Mouse (Mus musculus): ENCODE data around the gene Apc2. TPM values are rescaled to one million over a fixed set of nuclear protein-coding genes. Genes with fewer than 3 reads are reported as not detected.
A peak's percentile ranks its signal among the peaks of the same experiment; 100 is the strongest.

The Apc2 gene
- polyA plus RNA-seq, 1 experiment from 2014 or later: 6.2 TPM

DNA sequence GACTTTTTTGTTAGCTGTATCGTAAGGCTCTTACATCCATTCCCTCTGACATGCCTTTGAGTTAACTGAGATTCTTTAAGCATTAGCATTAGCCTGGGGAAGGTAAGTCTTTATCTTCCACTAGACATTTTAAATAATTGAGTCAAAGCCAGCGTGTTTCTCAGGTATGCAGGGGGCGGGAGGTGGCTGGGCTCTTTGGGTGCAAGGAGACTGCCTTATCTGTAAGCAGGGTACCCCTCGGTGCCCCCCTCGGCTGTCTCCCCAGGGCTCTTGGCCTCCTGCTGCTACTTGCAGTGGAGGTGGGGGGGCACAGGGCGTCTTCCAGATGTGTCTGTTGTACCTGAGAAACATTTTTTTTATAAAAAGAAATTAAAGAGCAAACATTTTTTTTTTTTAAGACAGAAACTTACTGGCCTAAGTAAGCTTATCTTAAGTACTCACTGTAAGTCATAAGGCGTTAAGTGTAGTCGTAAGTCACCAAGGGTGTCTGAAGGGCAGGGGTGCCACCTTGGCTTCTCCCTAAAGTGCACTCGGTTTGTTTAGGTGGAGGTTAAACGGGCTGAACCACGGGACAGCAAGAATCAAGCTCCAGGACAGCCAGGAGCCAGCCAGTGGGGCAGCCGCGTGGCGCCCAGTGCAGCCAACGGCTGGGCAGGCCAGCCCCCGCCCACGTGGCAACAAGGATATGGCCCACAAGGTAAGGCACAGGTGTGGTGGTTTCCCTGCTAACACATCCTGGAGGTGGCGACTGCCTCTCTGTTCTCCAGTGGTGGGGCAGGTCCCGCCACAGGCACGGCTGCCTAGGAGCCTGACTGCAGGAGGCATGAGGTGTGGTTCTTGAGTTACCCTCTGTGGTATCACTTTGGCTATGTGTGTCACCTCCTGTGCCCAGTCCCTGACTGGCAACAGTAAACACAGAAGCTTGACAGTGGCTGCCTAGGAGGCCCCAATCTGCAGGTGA, 13.0 kb upstream of the Apc2 start:
- no peaks in the 10 kb centered on the region for H3K27me3 ChIP-seq (replicated peaks; ENCODE audit: control insufficient read depth, insufficient read depth, low read length)
- H3K4me3 ChIP-seq (ENCODE audit: low read depth, low read length): no peak overlapping the region
- H3K4me1 ChIP-seq (ENCODE audit: control insufficient read depth, insufficient read depth, low read length): no peaks in the 10 kb centered on the region
- WGBS: 88% methylated on average over 18 of the region's 20 CpGs
- peaks cover 98% of the 10 kb centered on the region for H3K36me3 ChIP-seq (ENCODE audit: control insufficient read depth, insufficient read depth, low read length)
- no peaks in the 10 kb centered on the region for H3K9me3 ChIP-seq (ENCODE audit: control insufficient read depth, low read length)
- ATAC-seq (ENCODE audit: low read depth) (no peak), DNase-seq (ENCODE audit: low spot score) (no peak)
- no peak overlapping the region for H3K9ac ChIP-seq (ENCODE audit: low read depth, low read length)
- H3K4me2 ChIP-seq (ENCODE audit: low read depth, low read length): no peak overlapping the region
- no peak overlapping the region for H3K27ac ChIP-seq (replicated peaks; ENCODE audit: low read depth, low read length)

DNA sequence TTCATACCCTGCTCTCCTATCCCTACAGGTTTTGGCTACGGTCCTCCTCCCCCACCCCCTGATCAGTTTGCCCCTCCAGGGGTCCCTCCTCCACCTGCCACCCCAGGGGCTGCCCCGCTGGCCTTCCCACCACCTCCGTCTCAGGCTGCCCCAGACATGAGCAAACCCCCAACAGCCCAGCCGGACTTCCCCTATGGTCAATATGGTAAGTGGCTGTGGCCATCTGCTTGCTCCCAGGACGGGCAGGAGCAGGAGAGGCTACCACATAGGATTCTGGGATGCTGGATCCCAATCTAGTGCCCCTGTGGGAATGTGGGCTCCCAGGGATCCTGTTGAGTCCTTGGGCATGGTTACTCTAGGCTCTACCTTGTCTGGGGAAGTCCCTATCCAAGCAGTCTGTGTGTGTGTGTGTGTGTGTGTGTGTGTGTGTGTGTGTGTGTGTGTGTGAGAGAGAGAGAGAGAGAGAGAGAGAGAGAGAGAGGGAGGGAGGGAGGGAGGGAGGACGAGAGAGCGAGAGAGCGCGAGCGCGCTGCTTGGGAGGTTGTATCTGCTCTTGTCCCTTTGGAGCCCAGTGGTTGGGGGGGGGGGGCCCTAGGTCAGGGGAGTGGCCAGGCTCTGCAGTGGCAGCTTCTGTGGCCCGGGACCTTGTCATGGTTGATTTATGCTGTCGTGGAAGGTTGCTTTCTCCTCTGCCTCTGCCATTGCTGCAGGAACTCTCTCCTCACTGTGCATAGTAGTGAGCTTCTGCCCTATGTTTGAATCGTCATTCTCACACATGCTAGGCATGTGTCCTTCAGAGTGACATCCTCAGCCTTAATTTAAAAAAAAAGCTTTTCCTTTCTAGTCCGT, 10.3 kb upstream of the Apc2 start:
- Histone ChIP-seq H3K27ac (replicated peaks; ENCODE audit: low read depth, low read length) (no peak overlapping the region), H3K4me2 (ENCODE audit: low read depth, low read length) (no peak overlapping the region), H3K36me3 (ENCODE audit: control insufficient read depth, insufficient read depth, low read length) (peaks cover 83% of the 10 kb centered on the region), H3K4me3 (ENCODE audit: low read depth, low read length) (no peak overlapping the region), H3K9ac (ENCODE audit: low read depth, low read length) (no peak overlapping the region), H3K4me1 (ENCODE audit: control insufficient read depth, insufficient read depth, low read length) (no peaks in the 10 kb centered on the region), H3K9me3 (ENCODE audit: control insufficient read depth, low read length) (no peaks in the 10 kb centered on the region), H3K27me3 (replicated peaks; ENCODE audit: control insufficient read depth, insufficient read depth, low read length) (no peaks in the 10 kb centered on the region)
- 82% methylated on average over 12 of the region's 15 CpGs for WGBS
- DNase-seq (ENCODE audit: low spot score): no peak
- no peak for ATAC-seq (ENCODE audit: low read depth)

DNA sequence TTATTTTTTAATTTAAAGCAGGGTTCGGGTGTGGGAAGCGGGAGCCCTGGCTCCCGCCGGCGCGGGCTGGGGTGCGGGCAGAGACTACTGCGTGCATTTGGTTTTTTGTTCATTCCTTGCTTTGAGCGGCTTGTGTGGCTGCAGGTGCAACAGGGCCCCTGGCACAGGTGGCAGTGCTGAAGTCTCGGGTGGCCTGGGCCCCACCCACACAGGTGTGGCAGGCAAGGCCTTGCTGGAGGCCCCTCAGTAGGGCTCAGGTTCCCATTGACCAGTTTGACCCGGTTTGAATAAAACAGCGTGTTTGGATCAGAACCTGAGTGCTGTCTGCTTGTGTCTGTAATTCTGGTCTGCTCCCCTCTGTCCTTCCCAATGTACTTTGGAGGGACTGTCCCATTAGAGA, 7.7 kb upstream of the Apc2 start:
- DNase-seq (ENCODE audit: low spot score) (no peak), ATAC-seq (ENCODE audit: low read depth) (no peak)
- Histone ChIP-seq H3K4me3 (ENCODE audit: low read depth, low read length) (no peak overlapping the region), H3K27me3 (replicated peaks; ENCODE audit: control insufficient read depth, insufficient read depth, low read length) (no peaks in the 10 kb centered on the region), H3K36me3 (ENCODE audit: control insufficient read depth, insufficient read depth, low read length) (peaks cover 59% of the 10 kb centered on the region), H3K9ac (ENCODE audit: low read depth, low read length) (no peak overlapping the region), H3K4me1 (ENCODE audit: control insufficient read depth, insufficient read depth, low read length) (no peaks in the 10 kb centered on the region), H3K27ac (replicated peaks; ENCODE audit: low read depth, low read length) (no peak overlapping the region), H3K9me3 (ENCODE audit: control insufficient read depth, low read length) (no peaks in the 10 kb centered on the region), H3K4me2 (ENCODE audit: low read depth, low read length) (no peak overlapping the region)
- WGBS: 90% methylated on average over 12 of the region's 12 CpGs

DNA sequence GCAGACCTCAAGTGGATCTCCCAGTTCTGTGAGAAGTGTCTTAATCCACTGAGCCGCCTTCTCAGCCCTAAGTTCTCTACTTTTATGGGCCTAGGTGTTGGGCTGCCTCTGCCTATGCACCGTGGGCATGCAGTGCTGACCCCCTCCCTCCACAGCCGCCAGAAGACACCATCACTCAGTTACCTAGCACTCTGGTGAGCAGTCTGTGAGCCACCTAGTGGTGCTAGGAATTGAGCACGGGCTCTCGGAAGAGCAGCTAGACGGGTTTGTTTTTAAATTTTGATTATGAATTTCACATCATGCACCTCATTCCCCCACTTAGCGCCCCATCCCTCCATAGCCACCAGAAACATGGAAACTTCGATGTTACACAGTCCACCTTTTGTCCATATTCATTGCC, 7.1 kb upstream of the Apc2 start:
- peaks cover 59% of the 10 kb centered on the region for H3K36me3 ChIP-seq (ENCODE audit: control insufficient read depth, insufficient read depth, low read length)

DNA sequence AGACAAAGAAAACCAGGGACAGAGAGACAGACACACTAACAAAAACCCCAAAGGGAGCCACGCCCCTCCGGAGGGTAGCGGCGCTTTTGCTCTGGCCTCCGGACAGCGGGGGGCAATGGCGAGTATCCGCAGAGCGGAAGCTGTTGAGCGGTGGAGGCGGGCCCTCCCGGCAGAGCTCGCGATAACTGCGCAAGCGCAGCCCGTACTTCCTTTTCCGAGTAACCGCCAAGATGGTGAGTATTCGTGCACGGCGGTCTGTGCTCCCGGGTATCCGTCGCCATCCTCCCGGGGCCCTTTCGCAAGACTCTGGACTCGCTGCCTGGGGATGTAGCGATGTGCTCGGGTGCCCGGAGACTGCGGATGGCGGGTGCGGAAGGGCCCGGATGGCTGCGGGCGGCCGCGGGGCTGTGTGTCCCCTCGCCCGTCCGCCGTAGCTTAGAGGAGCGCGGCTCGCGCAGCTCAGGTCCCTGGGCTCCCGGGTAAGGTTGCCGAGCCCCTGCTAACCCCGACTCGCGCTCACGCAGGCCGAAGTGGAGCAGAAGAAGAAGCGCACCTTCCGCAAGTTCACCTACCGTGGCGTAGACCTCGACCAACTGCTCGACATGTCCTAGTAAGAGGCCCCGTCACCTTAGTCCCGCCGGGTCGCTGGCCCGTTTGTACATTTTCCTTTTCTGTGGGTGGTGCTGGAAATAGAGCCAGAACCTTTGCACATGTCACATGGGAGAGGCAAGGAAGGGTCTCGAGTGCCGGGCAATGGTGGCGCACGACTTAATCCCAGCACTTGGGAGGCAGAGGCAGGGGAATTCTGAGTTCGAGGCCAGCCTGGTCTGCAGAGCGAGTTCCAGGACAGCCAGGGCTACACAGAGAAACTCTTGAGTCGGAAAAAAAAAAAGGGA, 3.3 kb upstream of the Apc2 start, which contains the start of gene Rps15:
TSS of gene Rps15 (plus strand) at position 203 of the 896 bp plus-strand sequence.
- Histone ChIP-seq H3K4me1 (ENCODE audit: control insufficient read depth, insufficient read depth, low read length) (0 out of 2 replicates have a peak, but pooled peaks cover 4% of the 10 kb centered on the region), H3K27me3 (replicated peaks; ENCODE audit: control insufficient read depth, insufficient read depth, low read length) (no peaks in the 10 kb centered on the region; the same call in 1 of the 2 replicates), H3K27ac (replicated peaks; ENCODE audit: low read depth, low read length) (peak within 1 kb of the TSS; percentile 94), H3K4me3 (ENCODE audit: low read depth, low read length) (peak within 1 kb of the TSS; percentile 97), H3K4me2 (ENCODE audit: low read depth, low read length) (peak within 1 kb of the TSS; percentile 98), H3K9ac (ENCODE audit: low read depth, low read length) (peak within 1 kb of the TSS; percentile 99), H3K9me3 (ENCODE audit: control insufficient read depth, low read length) (no peaks in the 10 kb centered on the region), H3K36me3 (ENCODE audit: control insufficient read depth, insufficient read depth, low read length) (peaks cover 36% of the 10 kb centered on the region)
- peak; percentile 98 for DNase-seq (ENCODE audit: low spot score)
- WGBS: under 1% methylated on average over 54 of the region's 72 CpGs
- peak; percentile 87 for ATAC-seq (ENCODE audit: low read depth)

More for the DNA sequence above, 7.1 kb upstream of the Apc2 start:
- 70% methylated on average over 8 of the region's 8 CpGs for WGBS
- no peak for DNase-seq (ENCODE audit: low spot score)
- Histone ChIP-seq H3K27ac (replicated peaks; ENCODE audit: low read depth, low read length) (no peak overlapping the region), H3K4me2 (ENCODE audit: low read depth, low read length) (no peak overlapping the region), H3K4me1 (ENCODE audit: control insufficient read depth, insufficient read depth, low read length) (0 out of 2 replicates have a peak, but pooled peaks cover 4% of the 10 kb centered on the region), H3K27me3 (replicated peaks; ENCODE audit: control insufficient read depth, insufficient read depth, low read length) (no peaks in the 10 kb centered on the region), H3K9ac (ENCODE audit: low read depth, low read length) (no peak overlapping the region), H3K9me3 (ENCODE audit: control insufficient read depth, low read length) (no peaks in the 10 kb centered on the region), H3K4me3 (ENCODE audit: low read depth, low read length) (no peak overlapping the region)
- ATAC-seq (ENCODE audit: low read depth): no peak

DNA sequence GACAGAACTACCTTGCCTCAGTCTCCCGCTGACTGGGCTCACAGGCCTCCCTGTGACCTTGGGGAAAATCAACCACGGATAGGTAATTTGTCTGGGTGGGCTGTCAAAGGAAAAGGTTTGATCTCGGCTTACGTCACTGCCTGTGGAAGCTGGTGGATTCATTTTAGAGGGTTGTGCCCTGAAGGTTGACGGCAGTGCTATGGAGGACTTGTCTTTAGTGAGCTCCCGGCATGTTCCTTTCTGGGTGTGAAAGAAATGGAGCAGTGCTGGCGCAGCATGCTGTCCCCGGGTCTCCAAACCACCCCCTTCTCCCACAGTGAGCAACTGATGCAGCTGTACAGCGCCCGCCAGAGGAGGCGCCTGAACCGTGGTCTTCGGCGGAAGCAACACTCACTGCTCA, 2.5 kb upstream of the Apc2 start:
- Histone ChIP-seq H3K27ac (replicated peaks; ENCODE audit: low read depth, low read length) (peak overlapping the region; percentile 94), H3K9ac (ENCODE audit: low read depth, low read length) (peak overlapping the region; percentile 99), H3K4me1 (ENCODE audit: control insufficient read depth, insufficient read depth, low read length) (0 out of 2 replicates have a peak, but pooled peaks cover 4% of the 10 kb centered on the region), H3K36me3 (ENCODE audit: control insufficient read depth, insufficient read depth, low read length) (peaks cover 28% of the 10 kb centered on the region), H3K9me3 (ENCODE audit: control insufficient read depth, low read length) (no peaks in the 10 kb centered on the region), H3K4me2 (ENCODE audit: low read depth, low read length) (peak overlapping the region; percentile 98), H3K27me3 (replicated peaks; ENCODE audit: control insufficient read depth, insufficient read depth, low read length) (peaks cover 3% of the 10 kb centered on the region), H3K4me3 (ENCODE audit: low read depth, low read length) (peak overlapping the region; percentile 97)
- WGBS: 24% methylated on average over 14 of the region's 14 CpGs
- ATAC-seq (ENCODE audit: low read depth) (no peak), DNase-seq (ENCODE audit: low spot score) (no peak)

DNA sequence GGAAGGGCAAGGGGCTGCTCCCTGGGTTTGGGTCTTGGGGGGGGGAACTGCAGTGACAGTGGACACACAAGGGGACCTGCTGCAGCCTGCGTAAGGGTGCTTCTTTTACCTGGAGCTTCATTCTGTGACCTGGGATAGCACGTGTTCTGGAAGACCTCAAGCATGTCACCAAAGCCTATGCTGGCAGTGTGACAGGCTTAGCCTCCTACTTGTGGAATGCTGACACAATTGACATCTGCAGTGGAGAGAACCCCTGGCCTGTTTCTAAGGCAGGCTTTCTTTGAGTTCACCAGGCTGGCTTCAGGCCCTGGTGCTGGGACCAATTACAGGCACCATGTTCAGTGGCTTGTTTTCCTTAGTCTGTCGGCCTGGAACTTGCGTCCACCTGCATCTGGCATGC, 1.5 kb upstream of the Apc2 start:
- 62% methylated on average over 4 of the region's 4 CpGs for WGBS
- no peak overlapping the region for H3K4me2 ChIP-seq (ENCODE audit: low read depth, low read length)
- H3K27ac ChIP-seq (replicated peaks; ENCODE audit: low read depth, low read length): no peak overlapping the region

More for the DNA sequence above, 1.5 kb upstream of the Apc2 start:
- Histone ChIP-seq H3K27me3 (replicated peaks; ENCODE audit: control insufficient read depth, insufficient read depth, low read length) (peaks cover 13% of the 10 kb centered on the region), H3K4me1 (ENCODE audit: control insufficient read depth, insufficient read depth, low read length) (0 out of 2 replicates have a peak, but pooled peaks cover 4% of the 10 kb centered on the region), H3K9me3 (ENCODE audit: control insufficient read depth, low read length) (no peaks in the 10 kb centered on the region), H3K4me3 (ENCODE audit: low read depth, low read length) (no peak overlapping the region), H3K36me3 (ENCODE audit: control insufficient read depth, insufficient read depth, low read length) (peaks cover 22% of the 10 kb centered on the region), H3K9ac (ENCODE audit: low read depth, low read length) (no peak overlapping the region)
- no peak for ATAC-seq (ENCODE audit: low read depth)
- DNase-seq (ENCODE audit: low spot score): no peak
